Comparison of ENCODE assay signal across 7 mouse cellular contexts in genomic region chr12:75594404-75594803, GRCm38 (mm10). TPM values are rescaled to one million over a fixed set of nuclear protein-coding genes. Genes with fewer than 3 reads are reported as not detected.
DNase-seq lines count a peak whose midpoint lies in the region; ATAC-seq and TF ChIP-seq lines count a peak whose summit lies in the region.

No protein-coding gene starts in this region.

- no peaks in the 10 kb centered on the region for H3K9me3 ChIP-seq in lung, postnatal 0 days (ENCODE audit: low read length)
- no peaks in the 10 kb centered on the region for H3K9me3 ChIP-seq in forebrain, embryonic 16.5 days (ENCODE audit: control insufficient read depth, low read length)
- H3K9me3 ChIP-seq in liver, embryonic 11.5 days (ENCODE audit: control insufficient read depth, low read length), result no peaks in the 10 kb centered on the region
- no peaks in the 10 kb centered on the region for H3K9me3 ChIP-seq in stomach, postnatal 0 days (ENCODE audit: control insufficient read depth, low read length)

- TF ChIP-seq CTCF in lung, postnatal 0 days (IDR thresholded peaks at IDR 0.05), result no peak
- TF ChIP-seq CTCF in stomach, postnatal 0 days (IDR thresholded peaks at IDR 0.05; ENCODE audit: low read depth), result no peak

- 31% methylated on average over 5 of the region's 5 CpGs for WGBS in lung, postnatal 0 days
- 46% methylated on average over 5 of the region's 5 CpGs for WGBS in forebrain, embryonic 16.5 days
- 38% methylated on average over 5 of the region's 5 CpGs for WGBS in liver, embryonic 11.5 days
- 26% methylated on average over 5 of the region's 5 CpGs for WGBS in stomach, postnatal 0 days

- no peak overlapping the region for H3K27ac ChIP-seq in lung, postnatal 0 days (ENCODE audit: low read length)
- H3K27ac ChIP-seq in forebrain, embryonic 16.5 days (ENCODE audit: low read length), result no peak overlapping the region
- H3K27ac ChIP-seq in liver, embryonic 11.5 days (ENCODE audit: low read depth, low read length), result no peak overlapping the region
- no peak overlapping the region for H3K27ac ChIP-seq in stomach, postnatal 0 days (replicated peaks)

- H3K9ac ChIP-seq in lung, postnatal 0 days (replicated peaks; ENCODE audit: low read depth), result peak overlapping the region; percentile 96; the same call in 1 of the 2 replicates
- H3K9ac ChIP-seq in forebrain, embryonic 16.5 days (replicated peaks; ENCODE audit: low read depth, low read length), result peak overlapping the region; percentile 20; the same call in 1 of the 2 replicates
- no peak overlapping the region for H3K9ac ChIP-seq in liver, embryonic 11.5 days (ENCODE audit: low read depth, low read length)
- H3K9ac ChIP-seq in stomach, postnatal 0 days (ENCODE audit: low read length), result no peak overlapping the region

- peak overlapping the region; percentile 54; the same call in 1 of the 2 replicates for H3K4me2 ChIP-seq in lung, postnatal 0 days (replicated peaks; ENCODE audit: low read depth, low read length)
- H3K4me2 ChIP-seq in forebrain, embryonic 16.5 days (ENCODE audit: low read length), result peak overlapping the region; percentile 90
- H3K4me2 ChIP-seq in liver, embryonic 11.5 days, result peak overlapping the region; percentile 96
- peak overlapping the region; percentile 90 for H3K4me2 ChIP-seq in stomach, postnatal 0 days (replicated peaks; ENCODE audit: low read depth)

- no peak overlapping the region for H3K4me3 ChIP-seq in lung, postnatal 0 days (ENCODE audit: low read depth, low read length)
- H3K4me3 ChIP-seq in forebrain, embryonic 16.5 days (replicated peaks; ENCODE audit: low read length), result peak overlapping the region; percentile 27
- H3K4me3 ChIP-seq in liver, embryonic 11.5 days (ENCODE audit: low read depth, low read length), result peak overlapping the region; percentile 100; the same call in 1 of the 2 replicates
- H3K4me3 ChIP-seq in stomach, postnatal 0 days (ENCODE audit: low read depth, low read length), result peak overlapping the region; percentile 97

- no peak for ATAC-seq in lung, postnatal 0 days
- ATAC-seq in forebrain, embryonic 16.5 days, result no peak
- ATAC-seq in liver, embryonic 11.5 days (replicated peaks; ENCODE audit: low FRiP score), result no peak
- ATAC-seq in stomach, postnatal 0 days (ENCODE audit: low FRiP score, low TSS enrichment), result no peak

- H3K27me3 ChIP-seq in lung, postnatal 0 days (replicated peaks; ENCODE audit: insufficient read depth, low read length), result no peaks in the 10 kb centered on the region
- no peaks in the 10 kb centered on the region for H3K27me3 ChIP-seq in forebrain, embryonic 16.5 days (replicated peaks; ENCODE audit: control insufficient read depth, insufficient read depth, low read length)
- H3K27me3 ChIP-seq in liver, embryonic 11.5 days (replicated peaks; ENCODE audit: control insufficient read depth, insufficient read depth, low read length), result no peaks in the 10 kb centered on the region
- H3K27me3 ChIP-seq in stomach, postnatal 0 days (ENCODE audit: control insufficient read depth, insufficient read depth, low read length), result no peaks in the 10 kb centered on the region

- H3K4me1 ChIP-seq in lung, postnatal 0 days (ENCODE audit: insufficient read depth, low read depth, low read length), result no peaks in the 10 kb centered on the region; the same call in 1 of the 2 replicates
- peaks cover 12% of the 10 kb centered on the region for H3K4me1 ChIP-seq in forebrain, embryonic 16.5 days (replicated peaks; ENCODE audit: control insufficient read depth, insufficient read depth, low read length)
- H3K4me1 ChIP-seq in liver, embryonic 11.5 days (replicated peaks; ENCODE audit: control insufficient read depth, insufficient read depth, low read length), result peaks cover 10% of the 10 kb centered on the region
- no peaks in the 10 kb centered on the region for H3K4me1 ChIP-seq in stomach, postnatal 0 days (replicated peaks; ENCODE audit: control insufficient read depth, insufficient read depth)

- H3K36me3 ChIP-seq in lung, postnatal 0 days (ENCODE audit: insufficient read depth, low read length), result no peaks in the 10 kb centered on the region
- H3K36me3 ChIP-seq in forebrain, embryonic 16.5 days (ENCODE audit: control insufficient read depth, insufficient read depth), result peaks cover 7% of the 10 kb centered on the region
- peaks cover 10% of the 10 kb centered on the region for H3K36me3 ChIP-seq in liver, embryonic 11.5 days (ENCODE audit: control insufficient read depth, insufficient read depth, low read length)
- H3K36me3 ChIP-seq in stomach, postnatal 0 days (ENCODE audit: control insufficient read depth, insufficient read depth, low read length), result no peaks in the 10 kb centered on the region

- no peak for TF ChIP-seq EP300 in lung, postnatal 0 days (IDR thresholded peaks at IDR 0.05)
- TF ChIP-seq EP300 in stomach, postnatal 0 days (optimal IDR thresholded peaks at IDR 0.05), result no peak

- no peak for DNase-seq in lung, postnatal 0 days (ENCODE audit: low spot score)
- DNase-seq in lung, postnatal 14 days, result no peak
- no peak for DNase-seq in liver, embryonic 11.5 days (ENCODE audit: low spot score)
- no peak for DNase-seq in stomach, postnatal 0 days (ENCODE audit: low spot score)
- DNase-seq in thymus, postnatal 4 days, result no peak
- DNase-seq in left cerebral cortex, adult 11 months (ENCODE audit: low spot score), result no peak

RNA-seq across cellular contexts. Expression of gene Ppp2r5e, which starts 1.6 kb away (rescaled TPM):
- polyA plus RNA-seq in lung, postnatal 0 days (2015; fragmentation: Nextera tagmentation; extraction: Ambion mirVana), result 13.3 and 15.6 TPM in 2 replicates
- polyA plus RNA-seq in forebrain, embryonic 16.5 days (2015; fragmentation: Nextera tagmentation; extraction: Ambion mirVana), result 22.1 and 23.8 TPM in 2 replicates
- 10.0 and 10.7 TPM in 2 replicates for polyA plus RNA-seq in liver, embryonic 11.5 days (2014; fragmentation: Nextera tagmentation; extraction: Ambion mirVana)
- polyA plus RNA-seq in stomach, postnatal 0 days (2015; fragmentation: Nextera tagmentation; extraction: Ambion mirVana), result 8.3 and 8.9 TPM in 2 replicates

Comparison
In these comparisons a context has a peak if more than half of its experiments do, and no peak if none do; other contexts are left out.
1. H3K9ac ChIP-seq: peak in lung, postnatal 0 days (single experiment) and forebrain, embryonic 16.5 days (single experiment); none in liver, embryonic 11.5 days (single experiment) and stomach, postnatal 0 days (single experiment).
2. Peak in every context shown above with its lines, with median percentiles within 50 percentile points of each other: H3K4me2 ChIP-seq.